Mouse (Mus musculus) spleen, adult 12 weeks (tissue): ENCODE results near the gene Cyp2c69.
"Not testable (repeated sequence)": the region's sequence is repeated elsewhere in the genome, so short reads cannot be mapped to it uniquely, and the experiment has no call there.

Experiments
- DNase-seq: peaks from one replicate; pipeline ENCODE4 v3.0.0; 2022; ENCODE audit warnings: low spot score

Gene Cyp2c69

GRCm38 (mm10) chr19:39886699-39887098, at the start of gene Cyp2c69:
Gene Cyp2c69, minus strand, starts transcription at chr19:39886799.
- DNase-seq = not testable (repeated sequence)

- no peak for DNase-seq
Observed at GRCm38 (mm10) chr19:39935396-39935795, 48.8 kb upstream of the Cyp2c69 start.

GRCm38 (mm10) chr19:39930032-39930431, 43.4 kb upstream of the Cyp2c69 start:
- DNase-seq = no peak

- DNase-seq = no peak
Observed at GRCm38 (mm10) chr19:39901656-39902055, 15.1 kb upstream of the Cyp2c69 start.

- DNase-seq = not testable (repeated sequence)
Observed at GRCm38 (mm10) chr19:39890079-39890478, 3.5 kb upstream of the Cyp2c69 start.

GRCm38 (mm10) chr19:39866133-39866532, 20.5 kb downstream of the Cyp2c69 start:
- DNase-seq = no peak

GRCm38 (mm10) chr19:39820931-39821330, 65.7 kb downstream of the Cyp2c69 start:
- not testable (repeated sequence) for DNase-seq

- not testable (repeated sequence) for DNase-seq
Observed at GRCm38 (mm10) chr19:39816400-39816799, 70.2 kb downstream of the Cyp2c69 start.

- not testable (repeated sequence) for DNase-seq
Observed at GRCm38 (mm10) chr19:39815991-39816390, 70.6 kb downstream of the Cyp2c69 start.

GRCm38 (mm10) chr19:39812714-39813113, 73.9 kb downstream of the Cyp2c69 start, which contains the start of gene Cyp2c40:
Gene Cyp2c40, minus strand, starts transcription at chr19:39812814.
- DNase-seq = not testable (repeated sequence)
